Mouse (Mus musculus) liver, embryonic 15.5 days (tissue): ENCODE results near the gene Pappa. TPM values are rescaled to one million over a fixed set of nuclear protein-coding genes. Genes with fewer than 3 reads are reported as not detected.

Experiments used
- ATAC-seq: fragments of 200-750 bp; cut with Nextera tagmentation; 2 replicates; pipeline ENCODE4 v1.8.0; 2017; ENCODE audit warnings: moderate number of reproducible peaks, mild to moderate bottlenecking, moderate library complexity; ENCODE audit not compliant: insufficient read depth
- H3K27ac ChIP-seq: fragments of 300-500 bp; sonication (generic); replicated peaks from 2 replicates; pipeline ENCODE4 v1.5.1; 2015; ENCODE audit warnings: mild to moderate bottlenecking, inconsistent platforms
- H3K27me3 ChIP-seq: fragments of 300-500 bp; sonication (generic); 2 replicates; pipeline ENCODE4 v1.6.1; 2015; ENCODE audit warnings: mild to moderate bottlenecking, inconsistent platforms
- H3K36me3 ChIP-seq: fragments of 300-500 bp; sonication (generic); replicated peaks from 2 replicates; pipeline ENCODE4 v1.6.1; 2015; ENCODE audit warnings: moderate library complexity, mild to moderate bottlenecking, inconsistent platforms
- H3K4me1 ChIP-seq: fragments of 300-500 bp; sonication (generic); replicated peaks from 2 replicates; pipeline ENCODE4 v1.6.1; 2015; ENCODE audit warnings: inconsistent platforms
- H3K4me2 ChIP-seq: fragments of 300-500 bp; sonication (generic); 2 replicates; pipeline ENCODE4 v1.6.1; 2015; ENCODE audit warnings: moderate library complexity, mild to moderate bottlenecking, inconsistent platforms
- H3K4me3 ChIP-seq: fragments of 300-500 bp; sonication (generic); replicated peaks from 2 replicates; pipeline ENCODE4 v1.5.1; 2015; ENCODE audit warnings: mild to moderate bottlenecking, inconsistent platforms
- H3K9ac ChIP-seq: fragments of 300-500 bp; sonication (generic); 2 replicates; pipeline ENCODE4 v1.6.1; 2015; ENCODE audit warnings: moderate library complexity, mild to moderate bottlenecking, inconsistent platforms
- H3K9me3 ChIP-seq: fragments of 300-500 bp; sonication (generic); replicated peaks from 2 replicates; pipeline ENCODE4 v1.6.1; 2016; ENCODE audit warnings: inconsistent platforms
- WGBS: fragments of 180-500 bp; shearing (Covaris S2); methylation state at CpG from one replicate; pipeline ENCODE4 v1.1.7; 2015; ENCODE audit warnings: mixed read lengths; ENCODE audit not compliant: insufficient replicate concordance; 5-methylcytosine and 5-hydroxymethylcytosine counted together
- polyA plus RNA-seq: library from polyadenylated mRNA; unstranded; fragments of >200 nt; fragmentation: Nextera tagmentation; extraction: Ambion mirVana; gene quantifications from 2 replicates; pipeline ENCODE4 v1.2.1, GENCODE M21; 2015

Pappa gene
- polyA plus RNA-seq, 1 experiment from 2014 or later: 0.05 TPM

GRCm38 (mm10) chr4:65174505-65174904, 50.5 kb downstream of the Pappa start:
- Histone ChIP-seq H3K4me3 (no peak overlapping the region), H3K4me1 (no peaks in the 10 kb centered on the region), H3K27ac (no peak overlapping the region), H3K9me3 (no peaks in the 10 kb centered on the region), H3K9ac (no peak overlapping the region), H3K27me3 (no peaks in the 10 kb centered on the region), H3K36me3 (no peaks in the 10 kb centered on the region), H3K4me2 (no peak overlapping the region)
- ATAC-seq: no peak
- WGBS: 53% methylated on average over 3 of the region's 3 CpGs

- Histone ChIP-seq H3K4me2 (no peak overlapping the region), H3K4me1 (no peaks in the 10 kb centered on the region), H3K9me3 (no peaks in the 10 kb centered on the region), H3K9ac (no peak overlapping the region), H3K36me3 (no peaks in the 10 kb centered on the region), H3K27ac (no peak overlapping the region), H3K4me3 (no peak overlapping the region), H3K27me3 (no peaks in the 10 kb centered on the region)
- ATAC-seq: no peak
- 18% methylated on average over 1 of the region's 1 CpGs for WGBS
These were observed 54.2 kb downstream of the Pappa start for GRCm38 (mm10) chr4:65178146-65178545.

GRCm38 (mm10) chr4:65187236-65187635, 63.3 kb downstream of the Pappa start:
- no peaks in the 10 kb centered on the region for H3K4me1 ChIP-seq
- no peak overlapping the region for H3K4me3 ChIP-seq
- 50% methylated on average over 2 of the region's 2 CpGs for WGBS
- no peak for ATAC-seq
- no peak overlapping the region for H3K9ac ChIP-seq
- no peaks in the 10 kb centered on the region for H3K9me3 ChIP-seq
- H3K27ac ChIP-seq: no peak overlapping the region
- no peaks in the 10 kb centered on the region for H3K27me3 ChIP-seq
- H3K36me3 ChIP-seq: no peaks in the 10 kb centered on the region
- no peak overlapping the region for H3K4me2 ChIP-seq

GRCm38 (mm10) chr4:65187716-65188115, 63.7 kb downstream of the Pappa start:
- Histone ChIP-seq H3K27me3 (no peaks in the 10 kb centered on the region), H3K4me1 (no peaks in the 10 kb centered on the region), H3K36me3 (no peaks in the 10 kb centered on the region), H3K4me2 (no peak overlapping the region), H3K9ac (no peak overlapping the region), H3K4me3 (no peak overlapping the region), H3K9me3 (no peaks in the 10 kb centered on the region), H3K27ac (no peak overlapping the region)
- no peak for ATAC-seq
- 57% methylated on average over 1 of the region's 1 CpGs for WGBS

GRCm38 (mm10) chr4:65188921-65189485, 65.0 kb downstream of the Pappa start:
- H3K36me3 ChIP-seq: no peaks in the 10 kb centered on the region
- H3K9me3 ChIP-seq: no peaks in the 10 kb centered on the region
- ATAC-seq: no peak
- H3K27me3 ChIP-seq: no peaks in the 10 kb centered on the region
- 43% methylated on average over 6 of the region's 6 CpGs for WGBS
- H3K27ac ChIP-seq: no peak overlapping the region
- H3K4me2 ChIP-seq: no peak overlapping the region
- no peak overlapping the region for H3K9ac ChIP-seq
- no peak overlapping the region for H3K4me3 ChIP-seq
- H3K4me1 ChIP-seq: no peaks in the 10 kb centered on the region

- H3K4me3 ChIP-seq: no peak overlapping the region
- H3K9me3 ChIP-seq: no peaks in the 10 kb centered on the region
- 59% methylated on average over 3 of the region's 3 CpGs for WGBS
These were observed 68.8 kb downstream of the Pappa start for GRCm38 (mm10) chr4:65192810-65193209.

GRCm38 (mm10) chr4:65195971-65196370, 72.0 kb downstream of the Pappa start:
- H3K9ac ChIP-seq: no peak overlapping the region

More at GRCm38 (mm10) chr4:65192810-65193209, 68.8 kb downstream of the Pappa start:
- Histone ChIP-seq H3K27ac (no peak overlapping the region), H3K4me2 (no peak overlapping the region), H3K36me3 (no peaks in the 10 kb centered on the region), H3K27me3 (no peaks in the 10 kb centered on the region), H3K4me1 (no peaks in the 10 kb centered on the region), H3K9ac (no peak overlapping the region)
- ATAC-seq: no peak

GRCm38 (mm10) chr4:65203666-65204065, 79.7 kb downstream of the Pappa start:
- no peak overlapping the region for H3K4me3 ChIP-seq
- no peak overlapping the region for H3K4me2 ChIP-seq
- H3K27me3 ChIP-seq: no peaks in the 10 kb centered on the region
- no peak for ATAC-seq
- no peaks in the 10 kb centered on the region for H3K36me3 ChIP-seq
- WGBS: 54% methylated on average over 5 of the region's 5 CpGs
- H3K9ac ChIP-seq: no peak overlapping the region
- no peaks in the 10 kb centered on the region for H3K9me3 ChIP-seq
- H3K27ac ChIP-seq: no peak overlapping the region
- H3K4me1 ChIP-seq: no peaks in the 10 kb centered on the region

More at GRCm38 (mm10) chr4:65195971-65196370, 72.0 kb downstream of the Pappa start:
- no peaks in the 10 kb centered on the region for H3K9me3 ChIP-seq
- no peak overlapping the region for H3K4me3 ChIP-seq
- H3K4me2 ChIP-seq: no peak overlapping the region
- ATAC-seq: no peak
- H3K27me3 ChIP-seq: no peaks in the 10 kb centered on the region
- no peak overlapping the region for H3K27ac ChIP-seq
- no peaks in the 10 kb centered on the region for H3K36me3 ChIP-seq
- H3K4me1 ChIP-seq: no peaks in the 10 kb centered on the region
- WGBS: 64% methylated on average over 1 of the region's 1 CpGs

GRCm38 (mm10) chr4:65205446-65205845, 81.5 kb downstream of the Pappa start:
- no peak for ATAC-seq
- no peak overlapping the region for H3K27ac ChIP-seq
- WGBS: 50% methylated on average over 2 of the region's 2 CpGs
- H3K4me2 ChIP-seq: no peak overlapping the region
- no peaks in the 10 kb centered on the region for H3K9me3 ChIP-seq
- H3K27me3 ChIP-seq: no peaks in the 10 kb centered on the region
- H3K4me1 ChIP-seq: no peaks in the 10 kb centered on the region
- H3K9ac ChIP-seq: no peak overlapping the region
- H3K36me3 ChIP-seq: no peaks in the 10 kb centered on the region
- H3K4me3 ChIP-seq: no peak overlapping the region

- Histone ChIP-seq H3K4me3 (no peak overlapping the region), H3K9ac (no peak overlapping the region), H3K9me3 (no peaks in the 10 kb centered on the region), H3K4me2 (no peak overlapping the region), H3K4me1 (no peaks in the 10 kb centered on the region), H3K27ac (no peak overlapping the region), H3K27me3 (no peaks in the 10 kb centered on the region), H3K36me3 (no peaks in the 10 kb centered on the region)
- no peak for ATAC-seq
- 51% methylated on average over 3 of the region's 3 CpGs for WGBS
These were observed 85.5 kb downstream of the Pappa start for GRCm38 (mm10) chr4:65209369-65210015.

GRCm38 (mm10) chr4:65216682-65217081, 92.7 kb downstream of the Pappa start:
- ATAC-seq: no peak
- 55% methylated on average over 3 of the region's 3 CpGs for WGBS
- H3K36me3 ChIP-seq: no peaks in the 10 kb centered on the region
- no peaks in the 10 kb centered on the region for H3K4me1 ChIP-seq
- H3K4me3 ChIP-seq: no peak overlapping the region
- no peak overlapping the region for H3K9ac ChIP-seq
- no peaks in the 10 kb centered on the region for H3K27me3 ChIP-seq
- no peak overlapping the region for H3K27ac ChIP-seq
- no peaks in the 10 kb centered on the region for H3K9me3 ChIP-seq
- no peak overlapping the region for H3K4me2 ChIP-seq
